Mouse (Mus musculus) bone marrow macrophage, adult 2 months (primary cell): ENCODE measurements around the gene Llgl2.

Source experiments
- CTCF ChIP-seq: IDR thresholded peaks from 2 replicates; pipeline ENCODE4 v1.5.1; 2012; ENCODE audit warnings: low read depth, mild to moderate bottlenecking, low read length, moderate library complexity
- POLR2A ChIP-seq: IDR thresholded peaks from 2 replicates; pipeline ENCODE4 v1.6.1; 2012; ENCODE audit warnings: mild to moderate bottlenecking, low read depth, low read length, borderline replicate concordance

DNA sequence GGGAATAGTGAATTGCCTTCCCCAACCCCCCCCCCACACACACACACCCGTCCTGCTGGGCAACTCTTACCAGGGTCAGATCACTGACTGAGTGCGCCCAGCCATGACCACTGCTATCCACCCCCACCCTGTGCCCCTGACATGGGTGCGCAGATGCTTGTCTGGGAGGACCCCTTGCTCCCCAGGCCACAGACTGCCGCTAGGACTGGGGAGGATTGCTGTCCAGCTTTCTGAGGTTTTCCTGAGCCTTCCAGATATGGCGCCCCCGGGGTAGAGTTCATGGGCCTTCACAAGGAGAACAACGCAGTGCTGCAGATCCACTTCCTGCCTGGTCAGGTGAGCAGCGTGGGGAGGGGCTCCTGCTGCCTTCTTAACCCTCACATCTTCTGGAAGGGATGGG, 20.4 kb downstream of the Llgl2 start:
- TF ChIP-seq POLR2A: no peak
- no peak for TF ChIP-seq CTCF
